Mouse (Mus musculus): Measurements from ENCODE around the gene Map3k6. TPM values are rescaled to one million over a fixed set of nuclear protein-coding genes. Genes with fewer than 3 reads are reported as not detected.

Map3k6 gene
- polyA plus RNA-seq, 1 experiment from 2014 or later, result 1.7 TPM

DNA sequence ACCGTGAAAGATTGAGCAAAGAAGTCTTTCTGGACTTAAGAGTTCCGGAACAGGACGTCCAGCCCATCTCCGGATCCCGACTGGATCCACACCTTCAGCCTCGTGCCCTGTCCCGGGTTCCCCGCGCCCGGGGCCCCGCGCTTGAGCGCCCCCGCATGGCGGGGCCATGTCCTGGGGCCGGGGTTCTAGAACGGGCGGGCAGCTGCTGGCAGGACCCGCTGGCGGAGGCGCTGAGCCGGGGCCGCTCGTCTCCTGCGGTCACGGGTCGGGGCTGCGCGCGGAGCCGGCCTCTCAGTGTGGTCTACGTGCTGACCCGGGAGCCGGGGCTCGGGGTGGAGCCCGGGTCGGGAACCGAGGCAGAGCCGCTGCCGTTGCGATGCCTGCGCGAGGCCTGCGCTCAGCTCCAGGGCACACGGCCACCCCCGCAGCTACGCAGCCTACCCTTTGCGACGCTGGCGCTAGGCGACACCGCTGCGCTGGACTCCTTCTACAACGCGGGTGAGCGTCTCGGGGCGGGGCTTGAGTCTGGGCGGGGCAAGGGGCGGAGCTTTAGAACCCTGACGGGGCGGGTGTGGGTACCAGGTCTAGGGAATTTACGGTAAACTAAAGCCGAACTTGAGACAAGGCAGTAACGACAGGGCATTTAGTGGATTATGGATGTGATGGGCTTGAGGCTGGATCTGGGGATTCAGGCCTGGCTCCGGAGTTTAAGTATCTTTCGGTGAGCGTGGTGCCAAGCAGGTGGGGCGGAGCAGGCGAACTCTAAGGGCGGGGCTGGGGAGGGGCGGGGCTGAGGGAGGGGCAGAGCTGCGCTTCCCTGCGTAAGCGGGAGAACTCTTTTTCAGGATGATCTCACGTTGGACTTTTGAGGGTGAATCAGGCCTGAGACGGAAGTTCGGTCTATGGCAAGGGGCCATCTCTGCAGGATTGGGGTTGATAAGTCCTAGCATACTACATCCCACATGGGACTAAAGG, 603 bp downstream of the Map3k6 start:
- H3K27ac ChIP-seq, result peak overlapping the region; percentile 84
- peak; percentile 65 for DNase-seq
- peak overlapping the region; percentile 74 for H3K4me3 ChIP-seq (replicated peaks)
- peaks cover 12% of the 10 kb centered on the region; the same call in 1 of the 2 replicates for H3K27me3 ChIP-seq
- peak overlapping the region; percentile 85 for H3K9ac ChIP-seq
- no peaks in the 10 kb centered on the region for H3K9me3 ChIP-seq (replicated peaks)
- H3K36me3 ChIP-seq, result no peaks in the 10 kb centered on the region
- peak; percentile 86 for ATAC-seq (ENCODE audit: low read depth)
- WGBS (ENCODE audit: insufficient replicate concordance), result under 1% methylated on average over 78 of the region's 78 CpGs
- peaks cover 84% of the 10 kb centered on the region for H3K4me1 ChIP-seq (replicated peaks)
- H3K4me2 ChIP-seq, result peak overlapping the region; percentile 100

DNA sequence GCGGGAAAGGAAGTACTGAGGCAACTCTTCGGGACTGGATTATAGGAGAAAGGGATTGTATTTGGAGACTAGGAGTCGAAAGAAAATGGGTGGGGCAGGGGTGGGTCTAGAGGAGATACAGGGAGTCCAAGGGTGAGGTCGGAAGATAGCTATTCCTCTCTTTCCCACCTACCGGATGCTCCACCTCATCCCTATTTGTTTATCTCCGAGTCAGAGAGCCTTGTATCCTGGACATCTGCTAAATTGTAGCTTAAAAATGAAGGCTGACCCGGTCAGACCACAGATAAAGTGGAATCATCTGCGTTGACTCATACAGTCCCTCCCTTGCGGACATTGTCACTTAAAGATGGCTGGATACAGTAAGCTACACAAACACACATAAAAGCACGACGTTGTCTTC, 1.3 kb downstream of the Map3k6 start:
- H3K4me1 ChIP-seq (replicated peaks), result peaks cover 90% of the 10 kb centered on the region
- H3K27me3 ChIP-seq, result peaks cover 19% of the 10 kb centered on the region; the same call in 1 of the 2 replicates
- H3K27ac ChIP-seq, result peak overlapping the region; percentile 84; the same call in 1 of the 2 replicates
- DNase-seq (no peak), ATAC-seq (ENCODE audit: low read depth) (no peak)
- peak overlapping the region; percentile 74 for H3K4me3 ChIP-seq (replicated peaks)
- 16% methylated on average over 11 of the region's 11 CpGs for WGBS (ENCODE audit: insufficient replicate concordance)
- no peaks in the 10 kb centered on the region for H3K36me3 ChIP-seq
- no peak overlapping the region for H3K9ac ChIP-seq
- no peaks in the 10 kb centered on the region for H3K9me3 ChIP-seq (replicated peaks)
- peak overlapping the region; percentile 100 for H3K4me2 ChIP-seq

DNA sequence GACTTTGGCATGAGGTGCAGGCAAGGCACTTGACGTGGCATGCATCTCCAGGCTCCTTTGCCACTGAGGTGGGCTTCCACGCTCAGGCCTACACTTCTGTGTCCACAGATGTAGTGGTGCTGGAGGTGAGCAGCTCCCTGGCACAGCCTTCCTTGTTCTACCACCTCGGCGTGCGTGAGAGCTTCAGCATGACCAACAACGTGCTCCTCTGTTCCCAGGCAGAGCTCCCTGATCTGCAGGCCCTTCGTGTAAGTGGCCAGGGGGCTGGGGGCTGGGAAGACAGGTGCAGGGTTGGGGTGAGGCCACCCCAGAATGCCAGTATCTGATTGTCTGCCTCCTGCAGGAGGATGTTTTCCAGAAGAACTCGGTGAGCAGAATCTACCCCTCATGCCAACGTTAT, 2.1 kb downstream of the Map3k6 start:
- H3K9me3 ChIP-seq (replicated peaks), result no peaks in the 10 kb centered on the region
- H3K9ac ChIP-seq, result no peak overlapping the region
- DNase-seq, result no peak
- H3K27ac ChIP-seq, result 0 out of 2 replicates have a peak overlapping the region, but pooled peaks have one; percentile 84
- H3K4me3 ChIP-seq (replicated peaks), result no peak overlapping the region
- H3K4me2 ChIP-seq, result no peak overlapping the region
- WGBS (ENCODE audit: insufficient replicate concordance), result 70% methylated on average over 9 of the region's 9 CpGs
- peaks cover 98% of the 10 kb centered on the region for H3K4me1 ChIP-seq (replicated peaks)
- H3K36me3 ChIP-seq, result no peaks in the 10 kb centered on the region
- ATAC-seq (ENCODE audit: low read depth), result no peak
- peaks cover 27% of the 10 kb centered on the region for H3K27me3 ChIP-seq

DNA sequence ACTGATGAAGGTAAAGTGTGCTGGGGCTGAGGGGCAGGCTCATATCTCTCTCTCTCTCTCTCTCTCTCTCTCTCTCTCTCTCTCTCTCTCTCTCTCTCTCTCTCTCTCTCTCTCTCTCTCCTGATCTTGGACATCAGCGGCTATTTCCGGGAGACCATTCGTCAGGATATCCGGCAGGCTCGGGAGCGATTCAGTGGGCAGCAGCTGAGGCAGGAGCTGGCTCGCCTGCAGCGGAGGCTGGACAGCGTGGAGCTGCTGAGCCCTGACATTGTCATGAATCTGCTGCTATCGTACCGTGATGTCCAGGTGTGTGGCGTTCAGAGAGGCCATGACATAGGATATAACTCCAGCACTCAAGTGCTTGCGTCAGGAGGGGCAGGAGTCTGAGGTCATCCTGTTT, 2.9 kb downstream of the Map3k6 start:
- Histone ChIP-seq H3K27ac (peak overlapping the region; percentile 51), H3K4me2 (no peak overlapping the region), H3K9ac (peak overlapping the region; percentile 4; the same call in 1 of the 2 replicates), H3K27me3 (peaks cover 32% of the 10 kb centered on the region), H3K9me3 (replicated peaks) (no peaks in the 10 kb centered on the region), H3K4me3 (replicated peaks) (no peak overlapping the region), H3K36me3 (no peaks in the 10 kb centered on the region), H3K4me1 (replicated peaks) (peaks cover 98% of the 10 kb centered on the region)
- DNase-seq (no peak), ATAC-seq (ENCODE audit: low read depth) (no peak)
- WGBS (ENCODE audit: insufficient replicate concordance), result 56% methylated on average over 13 of the region's 13 CpGs

DNA sequence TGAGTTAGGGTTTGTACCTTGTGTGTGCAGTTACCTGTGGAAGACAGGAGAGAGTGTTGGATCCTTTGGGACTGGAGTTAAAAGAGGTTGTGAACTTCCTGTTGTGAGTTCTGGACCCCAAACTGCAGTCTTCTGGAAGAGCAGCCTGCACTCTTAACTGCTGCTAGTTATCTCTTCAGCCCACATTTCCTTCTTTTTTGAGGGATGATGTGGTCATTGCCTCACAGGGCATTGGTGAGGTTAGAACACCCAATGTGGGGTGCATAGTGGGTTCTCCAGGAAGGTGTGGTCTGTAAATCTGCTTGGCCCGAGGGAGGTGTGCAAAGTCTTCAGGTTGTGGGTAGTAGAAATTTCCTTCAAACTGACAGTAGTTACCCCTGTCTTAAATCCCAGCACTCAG, 3.7 kb downstream of the Map3k6 start:
- 14% methylated on average over 1 of the region's 1 CpGs for whole genome bisulfite sequencing (ENCODE audit: insufficient replicate concordance)
- Histone ChIP-seq H3K9me3 (replicated peaks) (no peaks in the 10 kb centered on the region), H3K27ac (peak overlapping the region; percentile 37), H3K9ac (peak overlapping the region; percentile 4), H3K4me1 (replicated peaks) (peaks cover 97% of the 10 kb centered on the region), H3K4me3 (replicated peaks) (no peak overlapping the region), H3K36me3 (no peaks in the 10 kb centered on the region), H3K27me3 (peaks cover 33% of the 10 kb centered on the region), H3K4me2 (peak overlapping the region; percentile 19; the same call in 1 of the 2 replicates)
- no peak for ATAC-seq (ENCODE audit: low read depth)
- DNase-seq, result no peak

DNA sequence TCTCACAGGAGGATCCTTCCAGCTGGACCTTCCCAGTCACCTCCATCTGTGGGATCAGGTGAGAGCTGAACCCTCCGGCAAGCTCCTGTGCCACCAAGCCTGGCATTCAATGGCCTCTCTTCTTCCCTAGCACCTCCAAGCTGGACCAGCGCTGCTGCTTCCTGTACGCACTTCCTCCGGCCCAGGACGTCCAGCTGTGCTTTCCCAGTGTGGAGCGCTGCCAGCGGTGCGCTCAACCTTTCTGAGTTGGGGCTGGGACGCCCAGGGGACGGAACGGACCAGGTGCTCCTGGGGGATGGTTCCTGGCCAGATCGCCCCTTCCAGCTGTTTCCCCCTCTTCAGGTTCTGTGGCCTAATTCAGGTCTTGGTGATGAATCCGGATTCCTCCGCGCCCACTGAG, 6.5 kb downstream of the Map3k6 start:
- ATAC-seq (ENCODE audit: low read depth), result no peak
- peaks cover 91% of the 10 kb centered on the region for H3K4me1 ChIP-seq (replicated peaks)

DNA sequence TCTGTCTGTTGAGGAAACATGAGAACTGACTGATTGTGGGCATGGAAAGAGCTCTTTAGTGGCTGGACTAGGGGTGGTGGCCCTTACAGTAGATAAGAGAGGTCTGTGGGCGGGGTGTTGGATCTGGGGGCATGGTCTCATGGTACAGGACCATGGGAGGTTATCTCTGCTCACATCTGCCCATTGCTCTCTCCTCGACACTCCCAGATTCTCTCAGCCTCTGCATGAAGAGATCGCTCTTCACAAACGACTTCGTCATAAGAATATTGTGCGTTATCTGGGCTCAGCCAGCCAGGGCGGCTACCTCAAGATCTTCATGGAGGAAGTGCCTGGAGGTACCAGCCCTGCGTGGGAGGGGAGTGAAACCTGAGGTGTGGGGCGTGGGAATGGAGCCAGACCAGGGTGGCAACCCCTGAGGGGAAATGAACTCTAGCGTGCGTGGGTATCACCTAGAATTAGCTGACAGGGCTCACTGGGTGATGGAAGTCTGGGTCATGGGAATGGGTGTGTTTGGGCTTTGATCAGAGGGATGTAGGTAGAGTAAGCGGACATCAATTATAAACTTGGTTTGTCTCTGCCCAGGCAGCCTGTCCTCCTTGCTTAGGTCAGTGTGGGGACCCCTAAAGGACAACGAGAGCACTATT, 7.3 kb downstream of the Map3k6 start:
- Histone ChIP-seq H3K36me3 (no peaks in the 10 kb centered on the region), H3K4me1 (replicated peaks) (peaks cover 82% of the 10 kb centered on the region), H3K27ac (peak overlapping the region; percentile 86), H3K9ac (peak overlapping the region; percentile 48), H3K4me3 (replicated peaks) (peak overlapping the region; percentile 26), H3K27me3 (peaks cover 58% of the 10 kb centered on the region), H3K9me3 (replicated peaks) (no peaks in the 10 kb centered on the region), H3K4me2 (peak overlapping the region; percentile 59)
- WGBS (ENCODE audit: insufficient replicate concordance), result 9% methylated on average over 13 of the region's 13 CpGs
- ATAC-seq (ENCODE audit: low read depth) (peak; percentile 92), DNase-seq (peak; percentile 83)

More for the DNA sequence above, 6.5 kb downstream of the Map3k6 start:
- Histone ChIP-seq H3K9me3 (replicated peaks) (no peaks in the 10 kb centered on the region), H3K9ac (peak overlapping the region; percentile 46), H3K4me2 (peak overlapping the region; percentile 59), H3K27me3 (peaks cover 60% of the 10 kb centered on the region), H3K4me3 (replicated peaks) (peak overlapping the region; percentile 26; the same call in 1 of the 2 replicates), H3K27ac (peak overlapping the region; percentile 86), H3K36me3 (no peaks in the 10 kb centered on the region)
- DNase-seq, result no peak
- WGBS (ENCODE audit: insufficient replicate concordance), result 52% methylated on average over 15 of the region's 15 CpGs

DNA sequence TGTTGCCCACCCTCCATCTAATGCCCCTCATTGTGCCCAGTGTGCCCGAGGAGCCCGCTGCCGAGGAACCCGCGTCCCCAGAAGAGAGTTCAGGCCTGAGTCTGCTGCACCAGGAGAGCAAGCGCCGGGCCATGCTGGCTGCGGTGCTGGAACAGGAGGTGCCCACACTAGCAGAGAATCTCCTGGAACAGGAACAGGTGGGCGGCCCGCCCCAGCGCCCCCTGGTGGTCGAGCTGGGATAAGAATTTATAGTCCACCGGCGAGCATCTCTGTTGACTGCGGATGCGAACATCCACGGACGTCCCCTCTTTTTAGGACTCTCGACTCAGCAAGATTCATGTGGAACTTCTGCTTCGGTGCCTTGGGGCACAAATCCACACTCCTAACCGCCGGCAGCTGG, 10.0 kb downstream of the Map3k6 start:
- Histone ChIP-seq H3K4me3 (replicated peaks) (peak overlapping the region; percentile 29; the same call in 1 of the 2 replicates), H3K4me1 (replicated peaks) (peaks cover 55% of the 10 kb centered on the region), H3K36me3 (no peaks in the 10 kb centered on the region), H3K4me2 (peak overlapping the region; percentile 51), H3K27me3 (peaks cover 66% of the 10 kb centered on the region), H3K27ac (no peak overlapping the region), H3K9me3 (replicated peaks) (no peaks in the 10 kb centered on the region), H3K9ac (no peak overlapping the region)
- 8% methylated on average over 22 of the region's 22 CpGs for WGBS (ENCODE audit: insufficient replicate concordance)
- ATAC-seq (ENCODE audit: low read depth) (no peak), DNase-seq (peak; percentile 79)

DNA sequence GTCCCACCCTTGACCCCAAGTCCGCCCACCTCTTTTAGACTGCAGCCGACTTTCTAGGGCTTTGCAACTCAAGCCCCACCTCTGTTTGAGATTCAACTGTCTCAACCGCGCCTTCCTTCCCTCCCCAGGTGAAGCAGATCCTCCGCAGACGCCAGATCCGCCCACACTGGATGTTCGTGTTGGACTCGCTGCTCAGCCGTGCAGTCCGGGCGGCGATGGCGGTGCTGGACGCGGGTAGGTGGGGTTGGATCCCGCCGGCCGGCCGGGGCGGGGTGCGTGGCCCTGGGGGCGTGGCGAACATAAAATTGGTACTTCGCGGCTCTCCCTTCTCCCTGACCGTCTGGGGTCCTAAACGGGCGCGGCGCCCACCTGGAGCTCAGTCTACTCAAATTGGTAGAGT, 10.6 kb downstream of the Map3k6 start:
- WGBS (ENCODE audit: insufficient replicate concordance), result 40% methylated on average over 31 of the region's 31 CpGs
- peaks cover 49% of the 10 kb centered on the region for H3K4me1 ChIP-seq (replicated peaks)
- H3K9ac ChIP-seq, result no peak overlapping the region
- H3K36me3 ChIP-seq, result no peaks in the 10 kb centered on the region
- no peaks in the 10 kb centered on the region for H3K9me3 ChIP-seq (replicated peaks)
- ATAC-seq (ENCODE audit: low read depth), result no peak
- H3K27ac ChIP-seq, result no peak overlapping the region
- peaks cover 69% of the 10 kb centered on the region for H3K27me3 ChIP-seq
- H3K4me3 ChIP-seq (replicated peaks), result peak overlapping the region; percentile 29; the same call in 1 of the 2 replicates
- DNase-seq, result no peak
- peak overlapping the region; percentile 51 for H3K4me2 ChIP-seq

DNA sequence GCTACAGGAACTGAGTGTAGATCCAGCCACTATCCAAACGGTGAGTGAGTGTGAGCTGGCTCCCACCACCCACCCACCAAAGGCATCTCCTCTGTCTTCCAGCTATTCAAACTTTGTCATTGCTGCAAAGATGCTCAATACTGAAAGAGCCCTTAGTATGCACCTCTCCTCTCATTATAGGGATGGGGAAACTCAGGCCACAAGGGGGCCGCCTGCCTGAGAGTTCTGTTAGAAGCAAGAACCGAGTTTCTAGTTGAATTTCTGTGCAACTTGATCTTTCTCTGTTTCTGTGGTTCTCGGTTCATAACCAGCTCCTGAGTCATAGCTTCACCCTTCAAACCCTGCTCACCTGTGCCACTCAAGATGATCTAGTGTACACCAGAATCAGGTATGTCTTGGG, 11.5 kb downstream of the Map3k6 start:
- Histone ChIP-seq H3K36me3 (no peaks in the 10 kb centered on the region), H3K27me3 (peaks cover 69% of the 10 kb centered on the region), H3K4me1 (replicated peaks) (peaks cover 44% of the 10 kb centered on the region), H3K4me3 (replicated peaks) (no peak overlapping the region), H3K9me3 (replicated peaks) (no peaks in the 10 kb centered on the region), H3K9ac (no peak overlapping the region), H3K27ac (no peak overlapping the region), H3K4me2 (no peak overlapping the region)
- 51% methylated on average over 4 of the region's 4 CpGs for WGBS (ENCODE audit: insufficient replicate concordance)
- DNase-seq (no peak), ATAC-seq (ENCODE audit: low read depth) (no peak)

DNA sequence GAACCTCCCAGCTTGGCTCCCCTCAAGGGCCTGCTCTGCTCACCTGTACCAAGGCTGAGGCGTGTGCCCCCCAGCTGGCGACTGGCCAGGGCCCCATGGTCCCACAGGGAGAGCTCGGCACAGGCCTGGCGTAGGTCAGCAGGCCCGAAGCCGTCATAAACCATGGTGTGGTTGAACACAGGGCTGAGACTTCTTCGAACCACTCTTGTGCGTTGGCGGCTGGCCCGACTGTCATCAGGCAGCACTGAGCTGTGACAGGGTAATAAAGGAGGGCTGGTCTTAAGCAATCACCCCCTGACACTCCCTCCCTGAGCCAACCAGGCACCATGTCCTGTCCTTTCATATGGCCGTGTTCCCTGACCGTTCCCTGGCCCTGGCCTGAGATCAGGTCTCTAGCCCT, 12.8 kb downstream of the Map3k6 start:
- no peak for DNase-seq
- no peaks in the 10 kb centered on the region for H3K9me3 ChIP-seq (replicated peaks)
- no peak overlapping the region for H3K4me3 ChIP-seq (replicated peaks)
- H3K4me1 ChIP-seq (replicated peaks), result peaks cover 36% of the 10 kb centered on the region
- peaks cover 69% of the 10 kb centered on the region for H3K27me3 ChIP-seq
- no peak overlapping the region for H3K4me2 ChIP-seq
- 69% methylated on average over 12 of the region's 12 CpGs for WGBS (ENCODE audit: insufficient replicate concordance)
- no peak overlapping the region for H3K27ac ChIP-seq
- H3K9ac ChIP-seq, result no peak overlapping the region
- no peak for ATAC-seq (ENCODE audit: low read depth)
- H3K36me3 ChIP-seq, result no peaks in the 10 kb centered on the region
